Mouse (Mus musculus) testis, adult 2 months (tissue): ENCODE measurements around the gene Tmem208. TPM values are rescaled to one million over a fixed set of nuclear protein-coding genes. Genes with fewer than 3 reads are reported as not detected.
A peak's percentile ranks its signal among the peaks of the same experiment; 100 is the strongest.
"Not testable (repeated sequence)": the region's sequence is repeated elsewhere in the genome, so short reads cannot be mapped to it uniquely, and the experiment has no call there.

ENCODE experiments used
- H3K27ac ChIP-seq: fragments of 200-500 bp; 2 replicates; pipeline ENCODE4 v1.5.1; 2012; ENCODE audit warnings: low read depth, low read length; ENCODE audit not compliant: control insufficient read depth, insufficient read depth
- H3K27me3 ChIP-seq: fragments of 200-500 bp; 2 replicates; pipeline ENCODE4 v1.6.1; 2012; ENCODE audit warnings: mild to moderate bottlenecking, low read length, moderate library complexity; ENCODE audit not compliant: control insufficient read depth, insufficient read depth
- H3K36me3 ChIP-seq: fragments of 200-500 bp; 2 replicates; pipeline ENCODE4 v1.6.1; 2012; ENCODE audit warnings: mild to moderate bottlenecking, low read length; ENCODE audit not compliant: control insufficient read depth, insufficient read depth
- H3K4me1 ChIP-seq: fragments of 200-500 bp; 2 replicates; pipeline ENCODE4 v1.6.1; 2012; ENCODE audit warnings: low read length; ENCODE audit not compliant: control insufficient read depth, insufficient read depth
- H3K4me3 ChIP-seq: fragments of 200-500 bp; 2 replicates; pipeline ENCODE4 v1.5.1; 2012; ENCODE audit warnings: low read depth, mild to moderate bottlenecking, low read length, moderate library complexity, mixed read lengths; ENCODE audit not compliant: control insufficient read depth
- CTCF ChIP-seq: fragments of 200-500 bp; IDR thresholded peaks from 2 replicates; pipeline ENCODE4 v1.5.1; 2012; ENCODE audit warnings: low read depth, mild to moderate bottlenecking, inconsistent platforms, low read length, moderate library complexity; ENCODE audit not compliant: control insufficient read depth, insufficient read depth, insufficient replicate concordance
- POLR2A ChIP-seq: fragments of 200-500 bp; IDR thresholded peaks from 2 replicates; pipeline ENCODE4 v1.6.1; 2012; ENCODE audit warnings: low read depth, mild to moderate bottlenecking, inconsistent platforms, low read length, moderate library complexity; ENCODE audit not compliant: control insufficient read depth
- polyA plus RNA-seq: library from polyadenylated mRNA; depleted of rRNA; stranded (reverse); fragments of >200 nt; gene quantifications from 2 replicates; pipeline ENCODE4 v1.2.3, GENCODE M21; 2012

Gene Tmem208
- polyA plus RNA-seq, 1 experiment: 32.4 TPM

DNA sequence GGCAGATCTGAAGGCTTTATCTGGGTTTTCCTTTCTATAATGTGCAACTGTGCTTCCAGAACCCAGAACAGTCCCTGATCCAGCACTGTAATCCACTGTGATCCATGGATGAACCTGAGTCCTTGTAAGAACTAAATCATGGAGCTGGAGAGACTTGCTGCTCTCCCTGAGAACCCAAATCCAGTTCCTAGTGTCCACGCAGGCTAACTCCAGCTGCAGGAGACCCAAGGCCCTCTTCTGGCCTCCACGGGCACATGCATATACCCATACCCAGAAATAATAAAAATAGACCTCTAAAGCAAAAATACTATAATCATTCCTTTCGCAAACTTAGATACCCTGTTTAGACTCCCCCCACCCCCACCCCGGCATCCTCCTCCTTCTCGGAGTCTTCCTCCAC is 37.9 kb upstream of the Tmem208 start:
- Histone ChIP-seq H3K4me3 (peak overlapping the region; percentile 95), H3K27me3 (no peaks in the 10 kb centered on the region; the same call in 1 of the 2 replicates), H3K4me1 (peaks cover 17% of the 10 kb centered on the region), H3K27ac (no peak overlapping the region), H3K36me3 (no peaks in the 10 kb centered on the region)
- TF ChIP-seq POLR2A (no peak), CTCF (no peak)

DNA sequence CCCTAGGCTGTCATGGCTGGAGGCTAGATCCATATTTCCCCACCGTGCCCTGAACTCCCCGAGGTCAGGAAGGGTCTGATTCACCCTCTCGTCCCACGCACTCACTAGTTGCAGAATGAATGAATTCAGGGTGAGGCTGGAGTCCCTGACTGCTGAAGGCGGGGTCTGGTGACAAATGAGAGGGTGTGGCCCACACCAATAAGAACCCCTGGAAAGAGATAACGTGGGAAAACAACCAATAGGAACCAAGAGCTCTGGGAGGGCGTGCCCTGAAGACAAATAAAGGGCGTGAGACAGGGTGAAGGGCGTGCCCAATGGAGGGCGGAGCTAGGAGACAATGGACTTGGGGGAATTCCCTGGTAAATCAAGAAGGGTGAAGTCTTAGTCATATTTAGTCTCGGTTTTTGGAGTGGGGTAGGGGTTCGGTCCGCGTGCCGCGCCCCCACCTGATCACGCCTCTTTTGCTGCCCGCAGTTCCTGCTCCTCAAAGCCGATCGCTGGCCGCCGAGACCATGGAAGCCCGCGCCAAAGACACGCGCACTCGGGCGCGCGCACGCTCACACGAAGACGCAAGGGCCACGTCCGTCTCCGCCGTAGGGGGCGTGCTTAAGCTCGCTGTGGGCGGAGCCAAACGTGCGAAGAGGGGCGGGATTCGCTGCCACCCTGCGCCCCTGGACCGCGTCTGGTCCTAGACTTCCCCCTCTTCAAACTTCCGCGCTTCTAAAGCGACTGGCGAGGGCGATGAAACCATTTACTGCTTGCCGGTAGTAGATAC is 37.0 kb upstream of the Tmem208 start:
- H3K4me3 ChIP-seq: peak overlapping the region; percentile 95
- TF ChIP-seq CTCF: no peak
- TF ChIP-seq POLR2A: no peak; the same call in none of the 2 replicates
- no peaks in the 10 kb centered on the region; the same call in 1 of the 2 replicates for H3K27me3 ChIP-seq
- H3K36me3 ChIP-seq: no peaks in the 10 kb centered on the region
- H3K4me1 ChIP-seq: peaks cover 17% of the 10 kb centered on the region
- H3K27ac ChIP-seq: peak overlapping the region; percentile 63

DNA sequence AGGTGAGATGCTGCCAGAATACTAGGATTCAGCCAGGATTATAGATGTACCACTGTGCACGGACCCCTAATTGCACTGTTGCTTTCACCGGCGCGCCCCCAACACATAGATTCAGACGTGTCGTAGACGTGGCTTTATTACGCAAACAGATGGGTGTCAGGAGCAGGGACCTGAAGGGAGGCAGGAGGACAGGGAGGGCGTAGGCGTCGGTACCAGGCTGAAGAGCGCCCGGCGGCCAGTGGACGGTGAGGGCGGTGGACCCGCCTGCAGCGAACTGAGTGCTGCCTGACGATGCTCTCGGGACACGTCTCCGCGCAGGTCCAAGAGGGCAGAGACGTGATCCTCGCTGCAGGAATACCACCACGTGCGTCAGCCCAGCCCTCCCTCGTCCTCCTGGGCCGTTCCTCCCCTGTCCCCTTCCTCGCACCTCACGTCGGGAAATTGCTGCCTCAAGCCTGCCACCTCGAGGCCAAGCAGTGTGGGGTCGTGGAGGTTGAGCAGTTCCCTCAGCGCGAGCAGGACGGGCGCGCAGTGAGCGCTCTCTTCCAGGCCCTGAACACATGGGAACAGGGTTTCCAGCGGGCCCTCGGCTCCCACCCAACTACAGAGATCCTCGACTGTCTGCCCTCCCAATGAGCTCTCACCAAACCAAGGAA is 36.2 kb upstream of the Tmem208 start, which contains the start of gene 4931428F04Rik:
4931428F04Rik (minus strand) TSS at position 60 of the 656 bp plus-strand sequence.
- peak within 1 kb of the TSS; percentile 95 for H3K4me3 ChIP-seq
- H3K36me3 ChIP-seq: no peaks in the 10 kb centered on the region
- peak within 1 kb of the TSS; percentile 67 for H3K27ac ChIP-seq
- TF ChIP-seq POLR2A (peak; percentile 90; the same call in 1 of the 2 replicates), CTCF (peak; percentile 40; the same call in 1 of the 2 replicates)
- H3K27me3 ChIP-seq: no peaks in the 10 kb centered on the region; the same call in 1 of the 2 replicates
- peaks cover 17% of the 10 kb centered on the region for H3K4me1 ChIP-seq

DNA sequence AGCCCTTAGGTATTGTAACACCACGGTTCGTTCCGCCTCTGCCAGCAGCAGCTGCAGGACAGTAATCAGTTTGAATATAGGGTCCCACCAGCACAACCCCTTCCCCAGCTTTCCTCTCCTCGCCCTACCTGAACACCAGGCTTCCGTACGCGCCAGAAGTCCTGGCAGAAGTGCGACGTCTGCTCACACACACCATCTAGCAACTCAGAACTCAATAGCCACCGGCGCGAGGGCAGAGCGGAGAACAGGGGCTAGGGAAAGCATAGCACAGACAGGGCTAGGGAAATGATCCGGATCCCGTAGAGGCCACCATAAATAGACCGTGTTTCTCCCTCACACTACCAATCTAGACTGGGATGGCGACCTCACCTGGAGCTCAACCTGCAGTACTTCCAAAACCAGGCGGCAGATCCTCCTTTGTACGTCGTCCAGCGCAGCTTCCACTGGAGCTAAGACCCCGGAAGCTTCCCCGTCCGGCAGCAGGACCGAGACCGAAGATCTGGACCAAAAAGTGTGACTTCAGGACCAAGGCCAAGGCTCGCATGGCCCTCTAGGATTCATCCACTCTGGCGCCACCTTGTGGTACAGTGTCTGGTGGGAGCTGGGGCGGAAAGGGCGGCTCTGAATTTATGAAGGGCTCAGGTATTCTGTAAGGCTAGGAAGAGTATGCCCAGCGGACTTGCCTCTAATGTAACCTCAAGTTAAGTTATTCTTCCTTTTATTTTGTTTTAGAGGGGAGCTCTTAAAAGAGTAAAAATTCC is 35.4 kb upstream of the Tmem208 start:
- TF ChIP-seq CTCF (peak; percentile 89), POLR2A (no peak)
- H3K4me3 ChIP-seq: peak overlapping the region; percentile 95
- no peak overlapping the region for H3K27ac ChIP-seq
- H3K4me1 ChIP-seq: peaks cover 17% of the 10 kb centered on the region
- no peaks in the 10 kb centered on the region for H3K36me3 ChIP-seq
- H3K27me3 ChIP-seq: no peaks in the 10 kb centered on the region; the same call in 1 of the 2 replicates

DNA sequence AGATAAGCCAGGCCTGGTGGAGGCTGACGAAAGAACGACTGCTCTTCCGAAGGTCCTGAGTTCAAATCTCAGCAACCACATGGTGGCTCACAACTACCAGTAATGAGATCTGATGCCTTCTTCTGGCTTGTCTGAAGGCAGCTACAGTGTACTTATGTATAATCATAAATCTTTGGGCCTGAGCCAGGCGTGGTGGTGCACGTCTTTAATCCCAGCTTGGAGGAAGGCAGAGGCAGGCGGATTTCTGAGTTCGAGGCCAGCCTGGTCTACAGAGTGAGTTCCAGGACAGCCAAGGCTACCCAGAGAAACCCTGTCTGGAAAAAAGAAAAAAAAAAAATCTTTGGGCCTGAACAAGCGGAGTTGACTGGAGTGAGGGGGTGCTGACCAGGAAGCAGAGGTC is 34.8 kb upstream of the Tmem208 start:
- peak overlapping the region; percentile 95 for H3K4me3 ChIP-seq
- not testable (repeated sequence) for H3K27ac ChIP-seq, H3K36me3 ChIP-seq, H3K27me3 ChIP-seq
- peaks cover 17% of the 10 kb centered on the region for H3K4me1 ChIP-seq

DNA sequence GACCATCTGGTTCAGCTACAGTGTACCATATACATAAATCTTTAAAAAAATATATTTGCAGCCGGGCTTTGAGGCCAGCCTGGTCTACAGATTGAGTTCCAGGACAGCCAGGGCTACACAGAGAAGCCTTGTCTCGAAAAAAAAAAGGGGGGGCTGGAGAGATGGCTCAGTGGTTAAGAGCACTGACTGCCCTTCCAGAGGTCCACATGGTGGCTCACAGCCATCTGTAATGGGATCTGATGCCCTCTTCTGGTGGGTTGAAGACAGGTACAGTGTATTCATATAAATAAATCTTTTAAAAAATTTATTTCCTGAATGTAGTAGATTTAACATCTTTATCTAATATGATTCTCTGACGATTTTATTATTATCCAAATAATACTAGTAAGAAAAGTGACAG is 34.4 kb upstream of the Tmem208 start:
- H3K27me3 ChIP-seq, H3K27ac ChIP-seq, H3K36me3 ChIP-seq: not testable (repeated sequence)

DNA sequence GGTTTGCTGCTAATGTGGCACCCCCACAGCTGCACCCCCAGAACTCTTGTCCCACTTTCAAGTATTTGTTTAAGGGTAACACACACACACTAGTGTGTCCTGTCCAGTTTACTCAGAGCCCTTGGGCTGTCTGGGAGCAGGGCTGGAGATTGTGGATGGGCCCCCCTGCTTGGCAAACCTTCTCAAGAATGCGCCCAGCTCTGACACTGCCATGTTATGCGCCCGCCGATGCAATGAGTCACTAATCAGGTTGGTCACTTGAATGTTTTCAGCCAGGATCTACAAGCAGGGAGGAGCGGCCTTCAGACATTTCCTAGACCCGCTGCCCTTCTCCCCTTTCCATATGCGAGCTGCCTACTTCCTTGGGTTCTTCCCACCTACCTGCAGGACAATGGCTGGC is 33.7 kb upstream of the Tmem208 start:
- H3K4me1 ChIP-seq: peaks cover 17% of the 10 kb centered on the region
- H3K4me3 ChIP-seq: peak overlapping the region; percentile 81
- no peaks in the 10 kb centered on the region; the same call in 1 of the 2 replicates for H3K27me3 ChIP-seq
- H3K36me3 ChIP-seq: no peaks in the 10 kb centered on the region
- TF ChIP-seq CTCF (no peak), POLR2A (no peak)
- H3K27ac ChIP-seq: no peak overlapping the region

More for the DNA sequence above, 34.4 kb upstream of the Tmem208 start:
- peaks cover 17% of the 10 kb centered on the region for H3K4me1 ChIP-seq
- peak overlapping the region; percentile 95 for H3K4me3 ChIP-seq

DNA sequence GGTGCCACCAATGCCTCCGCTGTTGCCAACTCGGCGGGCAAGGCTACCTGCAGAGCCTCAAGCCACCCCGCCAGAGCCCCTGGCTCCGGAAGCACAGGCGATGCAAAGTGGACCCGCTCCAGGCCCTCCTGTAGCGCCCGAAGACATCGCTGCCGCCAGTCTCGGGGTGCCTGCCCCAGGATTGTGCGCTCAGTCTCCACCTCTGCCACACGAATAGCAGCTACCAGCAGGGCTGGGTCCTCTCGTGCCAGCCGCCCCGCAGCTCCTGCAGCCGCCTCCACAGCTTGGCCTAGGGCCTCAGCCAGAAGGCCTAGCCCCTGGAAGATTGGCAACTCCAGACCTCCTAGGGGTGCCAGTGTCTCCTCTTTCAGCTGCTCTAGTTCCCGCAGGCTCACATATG is 32.7 kb upstream of the Tmem208 start:
- TF ChIP-seq CTCF (no peak), POLR2A (no peak)

More for the DNA sequence above, 32.7 kb upstream of the Tmem208 start:
- Histone ChIP-seq H3K4me1 (peaks cover 22% of the 10 kb centered on the region), H3K4me3 (peak overlapping the region; percentile 81), H3K36me3 (no peaks in the 10 kb centered on the region), H3K27ac (no peak overlapping the region), H3K27me3 (no peaks in the 10 kb centered on the region; the same call in 1 of the 2 replicates)
